Mouse (Mus musculus) E14TG2a.4 (cell line): ENCODE measurements around the gene Prpf19.
A peak's percentile ranks its signal among the peaks of the same experiment; 100 is the strongest.

Experiments used
- H3K27me3 ChIP-seq: 2 replicates; pipeline ENCODE4 v1.6.1; 2014; ENCODE audit warnings: low read length, control low read depth; ENCODE audit not compliant: insufficient read depth
- H3K36me3 ChIP-seq: 2 replicates; pipeline ENCODE4 v1.6.1; 2014; ENCODE audit warnings: low read length, control low read depth; ENCODE audit not compliant: insufficient read depth
- H3K4me1 ChIP-seq: replicated peaks from 2 replicates; pipeline ENCODE4 v1.6.1; 2014; ENCODE audit warnings: low read depth, low read length, control low read depth
- H3K4me3 ChIP-seq: replicated peaks from 2 replicates; pipeline ENCODE4 v1.5.1; 2014; ENCODE audit warnings: mild to moderate bottlenecking, low read length
- H3K9me3 ChIP-seq: 2 replicates; pipeline ENCODE4 v1.6.1; 2014; ENCODE audit warnings: low read length, control low read depth
- CTCF ChIP-seq: conservative IDR thresholded peaks from 2 replicates; pipeline ENCODE4 v1.5.1; 2014; ENCODE audit warnings: low read length
- NANOG ChIP-seq: IDR thresholded peaks from 2 replicates; pipeline ENCODE4 v1.6.1; 2014; ENCODE audit warnings: borderline replicate concordance, low read length, mixed read lengths
- POU5F1 ChIP-seq: IDR thresholded peaks from 2 replicates; pipeline ENCODE4 v1.6.1; 2014; ENCODE audit warnings: low read length, borderline replicate concordance

Prpf19 gene

GRCm38 (mm10) chr19:10918321-10918991, 23.4 kb downstream of the Prpf19 start:
- no peaks in the 10 kb centered on the region for H3K9me3 ChIP-seq
- peaks cover 34% of the 10 kb centered on the region for H3K4me1 ChIP-seq
- no peak overlapping the region for H3K4me3 ChIP-seq
- H3K36me3 ChIP-seq: no peaks in the 10 kb centered on the region
- H3K27me3 ChIP-seq: peaks cover 15% of the 10 kb centered on the region
- no peak for TF ChIP-seq NANOG
- no peak for TF ChIP-seq POU5F1

GRCm38 (mm10) chr19:10920532-10920931, 25.5 kb downstream of the Prpf19 start, which contains the start of gene Zp1:
Zp1 (minus strand) TSS chr19:10920632.
- Histone ChIP-seq H3K4me1 (peaks cover 31% of the 10 kb centered on the region), H3K9me3 (no peaks in the 10 kb centered on the region), H3K36me3 (no peaks in the 10 kb centered on the region), H3K27me3 (peaks cover 15% of the 10 kb centered on the region), H3K4me3 (no peak within 1 kb of the TSS)
- TF ChIP-seq NANOG (no peak), POU5F1 (no peak), CTCF (no peak)

GRCm38 (mm10) chr19:10921058-10921457, 26.0 kb downstream of the Prpf19 start:
- no peak overlapping the region for H3K4me3 ChIP-seq
- no peaks in the 10 kb centered on the region for H3K9me3 ChIP-seq
- peaks cover 15% of the 10 kb centered on the region for H3K27me3 ChIP-seq
- H3K4me1 ChIP-seq: peaks cover 35% of the 10 kb centered on the region
- TF ChIP-seq CTCF: no peak
- TF ChIP-seq NANOG: no peak
- TF ChIP-seq POU5F1: no peak
- no peaks in the 10 kb centered on the region for H3K36me3 ChIP-seq

- Histone ChIP-seq H3K36me3 (no peaks in the 10 kb centered on the region), H3K9me3 (no peaks in the 10 kb centered on the region), H3K4me1 (peaks cover 32% of the 10 kb centered on the region), H3K27me3 (peaks cover 9% of the 10 kb centered on the region; the same call in 1 of the 2 replicates), H3K4me3 (no peak overlapping the region)
- TF ChIP-seq POU5F1 (no peak), NANOG (no peak), CTCF (no peak)
Measured at GRCm38 (mm10) chr19:10924220-10924619, 29.2 kb downstream of the Prpf19 start.

GRCm38 (mm10) chr19:10926123-10926621, 31.1 kb downstream of the Prpf19 start:
- no peak for TF ChIP-seq CTCF
- Histone ChIP-seq H3K9me3 (peaks cover 2% of the 10 kb centered on the region; the same call in 1 of the 2 replicates), H3K4me1 (peaks cover 15% of the 10 kb centered on the region), H3K4me3 (no peak overlapping the region), H3K27me3 (peaks cover 8% of the 10 kb centered on the region; the same call in 1 of the 2 replicates), H3K36me3 (no peaks in the 10 kb centered on the region)

GRCm38 (mm10) chr19:10926666-10927065, 31.6 kb downstream of the Prpf19 start:
- Histone ChIP-seq H3K4me3 (no peak overlapping the region), H3K4me1 (peaks cover 15% of the 10 kb centered on the region), H3K9me3 (peaks cover 5% of the 10 kb centered on the region; the same call in 1 of the 2 replicates), H3K27me3 (peaks cover 13% of the 10 kb centered on the region), H3K36me3 (no peaks in the 10 kb centered on the region)
- TF ChIP-seq POU5F1: no peak
- no peak for TF ChIP-seq CTCF
- no peak for TF ChIP-seq NANOG

GRCm38 (mm10) chr19:10930641-10931040, 35.6 kb downstream of the Prpf19 start:
- Histone ChIP-seq H3K36me3 (no peaks in the 10 kb centered on the region), H3K27me3 (peaks cover 31% of the 10 kb centered on the region), H3K9me3 (peaks cover 5% of the 10 kb centered on the region; the same call in 1 of the 2 replicates), H3K4me3 (no peak overlapping the region), H3K4me1 (peaks cover 10% of the 10 kb centered on the region)
- no peak for TF ChIP-seq CTCF
- TF ChIP-seq NANOG: no peak
- TF ChIP-seq POU5F1: no peak

GRCm38 (mm10) chr19:10935029-10935428, 40.0 kb downstream of the Prpf19 start:
- no peaks in the 10 kb centered on the region for H3K36me3 ChIP-seq
- H3K27me3 ChIP-seq: peaks cover 60% of the 10 kb centered on the region
- H3K4me1 ChIP-seq: peaks cover 4% of the 10 kb centered on the region
- no peak overlapping the region for H3K4me3 ChIP-seq
- TF ChIP-seq NANOG (no peak), CTCF (0 out of 2 replicates have a peak, but pooled peaks have one; percentile 2)
- peaks cover 5% of the 10 kb centered on the region; the same call in 1 of the 2 replicates for H3K9me3 ChIP-seq
